Mouse (Mus musculus) thymus, postnatal 10 days (tissue): ENCODE data around the gene Nr2f2.

Experiments used
- DNase-seq, 2 experiments: peaks; one replicate each; pipeline ENCODE4 v3.0.0; 2021; ENCODE audit warnings: low spot score in 2 of 2

Gene Nr2f2

DNA sequence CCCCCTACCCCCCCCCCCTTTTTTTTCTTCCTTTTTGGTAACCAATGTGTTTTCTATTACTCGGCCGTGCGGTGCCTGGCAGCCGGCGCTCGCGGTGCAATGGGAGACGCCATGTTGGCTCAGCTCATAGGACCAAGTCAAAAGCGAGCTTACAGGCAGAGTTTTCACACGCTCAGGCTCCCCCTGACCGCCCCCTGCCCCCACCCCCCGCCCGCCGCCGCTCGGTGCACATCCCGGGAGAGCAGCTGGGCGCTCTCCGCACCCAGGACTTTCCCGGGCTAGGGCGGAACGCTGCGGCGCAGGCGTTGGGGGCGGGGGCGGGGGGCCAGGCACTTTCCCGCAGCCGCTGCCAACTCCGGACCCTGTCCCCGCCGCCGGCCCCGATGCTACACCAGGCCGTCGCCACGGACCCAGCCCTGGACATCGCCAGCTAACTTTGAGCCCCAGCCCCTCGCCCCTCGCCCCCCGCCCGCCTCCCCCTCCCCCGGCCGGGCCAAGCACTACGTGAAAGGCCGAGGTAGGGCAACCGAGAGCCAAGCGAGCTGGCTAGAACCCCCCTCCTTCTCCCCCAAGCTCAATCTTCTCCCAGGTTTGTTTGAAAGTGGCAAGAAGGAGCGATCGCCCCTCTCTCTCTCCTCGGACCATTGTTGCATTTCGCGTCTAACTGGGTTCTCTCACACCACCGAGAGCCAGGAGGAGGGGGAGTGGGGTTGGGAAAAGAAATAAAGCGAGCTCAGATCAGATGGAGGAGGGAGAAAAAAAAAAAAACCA is 15.6 kb downstream of the Nr2f2 start:
- no peak for DNase-seq

DNA sequence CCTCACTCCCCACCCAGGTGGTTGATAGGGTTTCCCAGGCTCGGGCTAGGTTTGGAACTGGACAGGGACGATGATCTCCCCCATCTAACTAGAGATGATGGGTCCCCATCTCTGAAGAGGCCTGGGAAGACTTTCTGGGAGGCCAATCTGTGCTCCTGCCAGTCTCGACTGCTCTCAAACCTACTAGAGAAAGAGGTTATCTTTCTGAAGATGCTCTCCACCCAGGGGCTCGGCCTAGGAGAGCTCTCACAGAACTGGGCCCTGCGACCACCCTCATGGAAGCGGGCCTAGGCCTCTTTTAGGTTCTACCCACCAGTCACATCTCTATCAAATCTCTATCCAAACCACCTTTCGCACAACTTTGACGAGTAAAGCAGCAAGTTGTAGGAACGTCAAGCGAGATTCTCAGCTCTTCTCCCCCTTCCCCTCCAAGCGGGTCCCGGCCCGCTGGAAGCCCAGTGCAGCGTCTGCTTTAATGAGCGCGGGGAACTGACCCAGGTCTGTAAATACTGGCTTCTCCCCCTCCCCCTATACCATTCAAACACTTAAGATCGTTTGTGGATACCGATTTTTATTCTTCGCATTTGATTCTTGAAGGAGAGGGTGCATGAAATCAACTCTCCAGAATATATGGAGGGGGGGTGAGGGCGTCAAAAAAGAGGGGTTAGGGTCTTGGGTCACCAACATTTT is 16.4 kb downstream of the Nr2f2 start:
- DNase-seq: no peak

DNA sequence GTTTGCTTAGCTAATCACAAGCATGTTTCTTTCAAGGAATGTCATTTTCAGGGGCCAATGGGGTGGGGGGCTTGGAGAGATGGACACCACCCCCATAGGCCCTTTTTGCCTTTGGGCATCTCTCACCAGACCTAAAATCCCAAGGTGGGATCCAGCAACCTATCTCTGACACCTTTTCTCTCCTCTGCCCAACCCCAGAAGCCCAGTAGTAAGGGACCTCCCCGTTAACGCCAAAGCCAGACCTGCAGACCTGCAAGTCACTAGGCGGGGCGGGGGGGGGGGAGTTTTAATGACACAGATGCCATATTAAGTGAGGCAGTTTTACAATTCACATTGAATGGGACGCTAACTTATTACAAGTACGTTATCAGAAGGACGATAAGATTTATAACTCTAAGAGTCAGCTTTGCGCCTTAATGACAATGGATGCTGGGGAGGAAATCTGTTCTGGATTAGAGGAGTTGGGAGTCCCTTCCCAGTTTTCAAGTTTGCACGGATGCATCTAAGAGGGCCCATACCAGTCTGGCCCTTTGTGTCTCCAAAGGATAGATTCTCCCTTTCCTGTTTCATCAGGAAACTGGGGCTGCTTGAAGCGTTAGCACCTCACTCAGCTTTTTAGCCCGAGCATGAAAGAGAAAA is 17.4 kb downstream of the Nr2f2 start:
- DNase-seq: no peak

- DNase-seq: no peak
These were observed 18.2 kb downstream of the Nr2f2 start for GRCm38 (mm10) chr7:70348064-70348976.

DNA sequence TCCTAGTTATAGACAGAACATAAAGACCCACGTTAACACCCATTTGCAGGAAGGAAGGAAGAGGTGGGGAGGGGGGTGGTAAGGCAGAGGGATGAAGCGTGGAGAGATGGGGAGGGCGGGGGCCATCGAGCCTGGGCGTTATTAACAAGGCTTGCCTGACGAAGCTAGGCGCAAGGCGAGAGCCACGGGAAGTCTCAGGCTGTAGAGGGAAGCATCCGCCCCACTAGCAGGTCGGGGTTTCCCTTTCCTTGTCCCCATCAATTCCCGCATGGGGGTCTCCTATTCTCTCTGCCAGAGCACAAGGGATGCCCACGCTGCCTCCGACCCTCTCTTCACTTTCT is 18.9 kb downstream of the Nr2f2 start:
- no peak for DNase-seq

GRCm38 (mm10) chr7:70346951-70347617 is 19.5 kb downstream of the Nr2f2 start:
- DNase-seq: no peak

GRCm38 (mm10) chr7:70346010-70346536 is 20.5 kb downstream of the Nr2f2 start:
- DNase-seq: no peak

GRCm38 (mm10) chr7:70343426-70343825 is 23.1 kb downstream of the Nr2f2 start:
- no peak for DNase-seq

GRCm38 (mm10) chr7:70342771-70343170 is 23.8 kb downstream of the Nr2f2 start:
- no peak for DNase-seq

DNA sequence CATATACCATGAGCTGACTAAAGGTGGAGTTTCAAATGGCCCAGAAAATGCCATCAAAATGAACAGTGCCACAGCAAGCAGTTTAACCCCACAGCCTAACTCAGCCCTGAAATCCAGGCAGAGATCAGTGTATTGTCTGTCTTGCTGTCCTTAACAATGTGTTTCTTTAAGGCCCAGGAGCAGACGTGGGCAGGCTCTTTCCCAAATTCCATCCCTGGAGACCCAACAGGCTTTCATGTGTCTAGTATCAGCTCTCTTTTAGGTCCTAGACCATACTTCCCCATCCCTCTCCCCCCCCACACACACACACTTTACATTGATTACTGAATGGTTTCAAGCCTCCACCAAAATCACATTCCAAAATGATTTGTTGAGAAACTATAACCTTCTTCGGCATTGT is 24.5 kb downstream of the Nr2f2 start:
- no peak for DNase-seq

- DNase-seq: no peak
These were observed 26.4 kb downstream of the Nr2f2 start for GRCm38 (mm10) chr7:70339998-70340630.

DNA sequence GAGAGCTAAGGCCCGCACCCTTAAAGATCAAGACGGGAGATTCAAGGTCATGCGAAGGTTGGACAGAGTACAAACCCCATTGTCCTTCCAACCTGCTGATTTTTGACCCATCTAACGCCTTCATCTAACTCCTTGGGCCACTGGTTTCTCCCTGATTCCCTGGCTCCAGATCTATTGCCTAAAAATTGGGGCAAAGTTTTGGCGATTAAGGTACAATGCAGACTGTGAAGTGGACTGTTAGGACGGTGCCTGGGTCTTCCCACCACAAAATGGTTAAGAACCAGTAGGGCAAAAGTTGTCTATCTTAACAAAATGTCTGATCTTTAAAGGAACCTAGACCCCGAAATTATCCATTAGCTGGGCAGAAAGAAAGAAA is 28.3 kb downstream of the Nr2f2 start:
- DNase-seq: no peak

DNA sequence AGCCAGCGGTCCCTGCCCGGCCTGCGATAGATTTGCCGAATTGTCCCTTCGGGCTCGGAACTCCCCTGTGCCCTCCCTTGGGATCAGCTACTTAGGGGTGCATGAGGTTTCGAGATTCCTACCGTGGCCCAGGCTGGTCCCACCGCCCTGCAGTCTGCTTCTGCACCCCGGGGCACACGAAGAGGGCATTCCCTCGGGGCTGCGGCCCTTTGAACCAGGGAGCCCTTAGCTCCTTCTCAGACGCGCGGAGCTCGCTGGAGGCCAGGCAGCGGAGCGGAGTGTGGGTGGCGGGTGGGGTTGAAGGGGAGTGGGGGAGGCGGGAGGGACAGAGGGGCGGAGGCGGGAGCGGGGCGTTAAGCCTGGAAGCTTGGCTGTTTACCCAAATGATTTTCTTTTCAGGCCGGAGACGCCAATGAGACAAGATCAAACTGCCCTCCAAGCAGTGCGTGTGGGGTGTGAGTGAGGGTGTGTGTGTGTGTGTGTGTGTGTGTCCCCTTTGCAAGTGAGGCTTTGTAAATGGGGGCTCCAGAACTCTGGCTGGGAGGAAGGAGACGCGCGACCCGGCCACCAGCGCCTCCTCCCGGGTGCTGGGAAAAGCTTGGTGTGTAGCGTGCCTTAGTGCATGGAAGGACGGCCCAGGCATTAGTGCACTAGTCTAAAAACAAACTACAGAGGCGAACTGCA is 28.8 kb downstream of the Nr2f2 start:
- DNase-seq: no peak

DNA sequence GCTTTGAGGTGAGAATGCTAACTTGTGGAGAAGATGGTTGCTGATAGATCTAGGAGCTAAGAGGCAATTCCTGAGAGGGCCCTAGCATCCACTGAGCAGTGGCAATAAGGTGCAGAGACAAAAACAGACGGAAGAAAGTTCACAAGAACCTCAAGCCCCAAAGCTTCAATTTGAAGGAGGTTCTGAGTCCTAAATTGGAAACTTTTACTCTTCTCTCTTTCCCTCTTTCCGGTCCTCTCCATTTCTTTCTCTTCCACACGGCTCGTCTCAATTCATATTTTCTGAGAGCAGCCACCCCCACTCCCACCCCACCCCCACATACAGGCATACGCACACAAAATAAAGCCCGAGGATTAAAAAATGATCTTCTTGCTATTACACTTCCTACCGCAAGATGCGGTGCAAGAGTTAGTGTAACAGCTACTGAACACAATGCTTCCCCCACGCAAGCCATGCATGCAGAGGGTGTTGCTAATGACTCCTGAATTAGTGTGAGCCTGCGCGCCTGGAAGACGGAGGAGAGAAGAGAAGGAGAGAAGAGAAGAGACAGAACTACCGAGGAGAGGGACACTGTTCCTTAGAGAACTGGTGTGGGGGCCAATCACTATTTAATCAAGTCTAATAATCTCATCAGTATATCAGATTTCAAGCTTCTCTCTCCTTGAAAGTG is 29.8 kb downstream of the Nr2f2 start:
- no peak for DNase-seq

DNA sequence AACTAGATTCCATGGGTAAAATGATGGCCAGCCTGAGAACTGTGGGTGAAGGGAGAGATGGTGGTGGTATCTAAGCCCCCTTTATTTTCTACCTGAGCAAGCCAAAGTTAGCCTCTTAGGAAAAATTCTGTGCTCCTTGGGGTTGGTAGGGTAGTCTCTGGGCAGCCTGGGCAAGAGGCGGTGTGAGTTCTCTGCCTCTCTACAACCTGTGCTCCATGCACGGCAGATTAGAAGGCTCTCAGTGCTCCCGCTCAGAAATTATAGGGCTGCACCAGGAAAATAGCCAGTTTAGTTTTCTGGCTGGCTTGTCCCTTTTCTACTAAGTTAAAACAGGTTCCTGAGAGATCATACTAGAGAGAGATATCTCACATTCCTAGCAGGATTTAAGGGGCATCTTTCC is 30.4 kb downstream of the Nr2f2 start:
- no peak for DNase-seq

DNA sequence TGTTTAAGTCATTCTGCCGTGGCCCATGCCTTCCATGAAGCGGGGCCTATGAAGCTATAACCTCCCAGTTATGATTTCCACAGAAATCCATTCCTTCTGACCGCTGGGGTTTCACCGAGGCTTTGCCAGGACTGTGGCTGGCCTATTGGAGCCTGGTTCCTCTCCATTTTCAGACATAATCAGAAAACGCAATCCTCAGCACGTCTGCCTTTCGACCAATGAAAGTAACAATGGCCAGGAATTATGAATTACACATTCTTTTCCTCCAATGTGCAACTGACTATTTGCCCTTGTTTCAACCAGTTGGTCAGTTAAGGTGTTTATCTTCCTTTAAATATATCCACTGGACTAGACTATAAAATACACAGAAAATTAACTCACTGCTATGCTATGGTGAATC is 31.1 kb downstream of the Nr2f2 start:
- no peak for DNase-seq

GRCm38 (mm10) chr7:70334836-70335235 is 31.7 kb downstream of the Nr2f2 start:
- no peak for DNase-seq

GRCm38 (mm10) chr7:70333851-70334250 is 32.7 kb downstream of the Nr2f2 start:
- no peak for DNase-seq

- DNase-seq: no peak
These were observed 33.4 kb downstream of the Nr2f2 start for GRCm38 (mm10) chr7:70332926-70333664.
